Mouse (Mus musculus) cortical plate, adult 2 months (tissue): ENCODE measurements at regions not wholly inside any gene's neighbourhood (a gene's known extent, or its start where the extent isn't known, plus 50 kb on each side); places are given as distances from the start of the nearest gene placed in this dataset.

Experiments
- CTCF ChIP-seq: fragments of 200-500 bp; IDR thresholded peaks from 2 replicates; pipeline ENCODE4 v1.5.1; 2011; ENCODE audit warnings: mild to moderate bottlenecking, control low read depth, low read length; ENCODE audit not compliant: insufficient read depth; ENCODE audit errors: extremely low read depth
- POLR2A ChIP-seq: fragments of 200-500 bp; IDR thresholded peaks from 2 replicates; pipeline ENCODE4 v1.6.1; 2011; ENCODE audit warnings: mild to moderate bottlenecking, low read length, control low read depth; ENCODE audit not compliant: insufficient read depth; ENCODE audit errors: extremely low read depth

DNA sequence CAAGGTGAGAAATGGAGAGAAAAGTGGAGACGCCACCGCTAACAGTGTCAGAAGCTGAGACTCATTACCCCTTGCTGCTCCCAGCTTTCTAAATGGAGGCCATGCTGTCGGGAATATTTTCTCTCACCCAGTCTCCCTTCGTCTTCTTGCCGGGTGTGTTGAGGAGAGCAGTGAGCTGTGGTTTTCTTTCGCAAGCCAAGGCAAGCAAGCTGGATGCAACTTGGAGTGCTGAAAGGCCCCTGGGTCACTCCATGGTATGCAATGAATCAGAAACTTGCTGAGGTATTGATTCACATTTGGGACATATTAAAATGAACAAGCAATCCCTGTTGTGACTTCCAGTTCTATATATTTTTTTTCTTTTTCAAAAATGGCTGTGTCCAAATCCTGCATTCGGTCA, 308.8 kb upstream of the Sox9 start:
- TF ChIP-seq CTCF (no peak), POLR2A (no peak)
